Mouse (Mus musculus): ENCODE measurements at regions not wholly inside any gene's neighbourhood (a gene's known extent, or its start where the extent isn't known, plus 50 kb on each side); places are given as distances from the start of the nearest gene placed in this dataset.

GRCm38 (mm10) chr4:152920261-152920660 lies 442.6 kb upstream of the Kcnab2 start:
- TF ChIP-seq CTCF (IDR thresholded peaks at IDR 0.05; ENCODE audit: low read depth, low read length) (no peak), EP300 (IDR thresholded peaks at IDR 0.05; ENCODE audit: insufficient read depth, low read depth, low read length) (no peak)

All from ES-Bruce4 (cell line).